Mouse (Mus musculus): ENCODE data around the gene Fdx1. TPM values are rescaled to one million over a fixed set of nuclear protein-coding genes. Genes with fewer than 3 reads are reported as not detected.

The Fdx1 gene
- 18.5 and 22.0 TPM in 2 replicates for polyA plus RNA-seq (2011; ENCODE audit: insufficient read length, low read depth, missing spikeins)

DNA sequence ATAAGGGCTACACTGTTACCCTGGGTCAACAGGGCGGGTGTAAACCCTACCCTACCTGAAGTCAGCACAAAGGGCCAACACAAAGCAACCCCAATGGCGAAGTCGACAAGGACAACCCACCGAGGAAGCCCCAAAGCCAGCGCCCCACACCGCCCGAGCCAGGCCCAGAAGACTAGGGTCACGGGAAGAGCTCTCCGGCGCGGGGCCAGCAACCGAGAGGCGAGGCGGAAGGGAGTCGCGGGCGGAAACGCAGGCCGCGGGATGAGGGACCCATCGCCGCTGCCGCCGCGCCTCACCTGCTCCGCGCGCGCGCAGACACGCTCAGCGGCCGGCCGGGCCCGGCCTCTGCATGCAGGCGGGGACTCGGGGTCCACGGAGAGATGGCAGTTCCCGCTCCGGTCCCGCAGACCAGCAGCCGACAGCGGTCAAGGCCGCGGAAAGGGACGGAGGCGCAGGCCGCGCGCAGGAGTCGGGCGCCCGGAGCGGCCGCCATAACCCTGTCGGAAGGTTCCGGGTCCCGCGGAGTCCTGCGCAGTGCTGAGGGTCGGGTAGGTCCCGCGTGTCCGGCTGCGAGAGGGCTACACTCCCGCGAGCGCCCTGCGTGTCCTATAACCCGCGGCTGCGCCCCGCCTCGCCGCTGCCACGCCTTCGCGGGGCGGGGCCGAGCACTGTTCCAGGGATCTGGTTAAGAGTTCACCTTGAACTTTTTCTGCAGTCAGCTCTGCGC, at the start of gene Fdx1:
TSS of gene Fdx1 (minus strand) at position 582 of the 727 bp plus-strand sequence.
- TF ChIP-seq CTCF (IDR thresholded peaks at IDR 0.05; ENCODE audit: borderline replicate concordance, insufficient read depth, low read length) (no peak), POLR2A (IDR thresholded peaks at IDR 0.05; ENCODE audit: low read depth, low read length) (peak; percentile 84)
- Histone ChIP-seq H3K4me1 (ENCODE audit: control insufficient read depth, insufficient read depth, low read length) (0 out of 2 replicates have a peak, but pooled peaks cover 6% of the 10 kb centered on the region), H3K27ac (ENCODE audit: insufficient read depth, low read length) (no peak within 1 kb of the TSS), H3K4me3 (ENCODE audit: insufficient read depth, low read length) (peak within 1 kb of the TSS; percentile 77)

DNA sequence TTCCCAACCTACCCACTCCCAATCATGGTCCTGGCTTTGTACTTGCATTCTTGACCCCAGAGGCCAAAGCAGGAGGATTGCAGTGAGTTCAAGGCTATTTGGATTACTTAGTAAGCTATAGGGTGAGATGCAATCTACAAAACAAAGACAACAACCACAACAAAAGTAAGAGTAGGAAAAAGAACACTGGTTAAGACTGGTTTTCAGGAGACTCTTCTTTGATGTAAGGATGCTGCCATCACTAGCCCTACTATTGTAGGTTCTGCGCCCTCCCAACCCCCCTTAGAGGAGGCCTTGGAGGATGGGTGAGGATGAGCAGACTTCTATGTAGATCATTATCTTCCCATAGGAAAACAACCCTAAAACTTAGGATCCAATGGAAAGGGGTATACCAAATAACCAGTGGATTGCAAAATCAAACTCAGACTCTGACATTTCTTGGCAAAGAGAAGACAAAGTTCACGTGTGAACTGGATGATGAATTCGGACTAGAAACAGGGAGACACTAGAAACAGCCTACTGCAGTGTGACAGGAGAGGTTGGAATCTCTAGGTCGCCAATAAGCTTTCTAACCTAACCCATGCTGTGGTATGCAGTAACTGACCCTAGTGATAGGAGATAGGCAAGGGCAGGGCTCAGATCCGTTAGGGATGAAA, 49.6 kb upstream of the Fdx1 start:
- H3K4me3 ChIP-seq (ENCODE audit: insufficient read depth, low read length), result no peak overlapping the region
- H3K4me1 ChIP-seq (ENCODE audit: control insufficient read depth, insufficient read depth, low read length), result no peaks in the 10 kb centered on the region
- no peak for TF ChIP-seq CTCF (IDR thresholded peaks at IDR 0.05; ENCODE audit: borderline replicate concordance, insufficient read depth, low read length)
- no peak overlapping the region for H3K27ac ChIP-seq (ENCODE audit: insufficient read depth, low read length)

DNA sequence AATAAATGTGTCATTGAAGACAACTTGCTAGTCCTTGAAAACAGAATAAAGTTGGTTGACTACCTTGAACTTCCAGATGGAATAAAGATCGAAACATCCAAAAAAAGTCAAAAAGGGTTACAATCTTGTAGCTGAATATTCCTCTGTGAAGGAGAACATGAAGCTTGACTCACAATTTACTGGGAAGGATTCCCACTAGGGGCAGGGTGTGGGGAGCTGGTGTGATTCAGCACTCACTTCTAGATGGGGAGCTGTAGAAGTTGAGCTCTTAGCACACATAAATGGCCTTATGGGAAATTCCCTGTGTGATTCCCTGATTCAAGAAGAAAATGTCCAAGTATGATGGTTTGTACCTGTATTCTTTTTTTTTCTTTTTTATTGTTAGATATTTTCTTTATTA, 49.0 kb upstream of the Fdx1 start:
- TF ChIP-seq CTCF (IDR thresholded peaks at IDR 0.05; ENCODE audit: borderline replicate concordance, insufficient read depth, low read length) (no peak), POLR2A (IDR thresholded peaks at IDR 0.05; ENCODE audit: low read depth, low read length) (no peak)
- H3K27ac ChIP-seq (ENCODE audit: insufficient read depth, low read length), result no peak overlapping the region
- H3K4me1 ChIP-seq (ENCODE audit: control insufficient read depth, insufficient read depth, low read length), result no peaks in the 10 kb centered on the region
- no peak overlapping the region for H3K4me3 ChIP-seq (ENCODE audit: insufficient read depth, low read length)

DNA sequence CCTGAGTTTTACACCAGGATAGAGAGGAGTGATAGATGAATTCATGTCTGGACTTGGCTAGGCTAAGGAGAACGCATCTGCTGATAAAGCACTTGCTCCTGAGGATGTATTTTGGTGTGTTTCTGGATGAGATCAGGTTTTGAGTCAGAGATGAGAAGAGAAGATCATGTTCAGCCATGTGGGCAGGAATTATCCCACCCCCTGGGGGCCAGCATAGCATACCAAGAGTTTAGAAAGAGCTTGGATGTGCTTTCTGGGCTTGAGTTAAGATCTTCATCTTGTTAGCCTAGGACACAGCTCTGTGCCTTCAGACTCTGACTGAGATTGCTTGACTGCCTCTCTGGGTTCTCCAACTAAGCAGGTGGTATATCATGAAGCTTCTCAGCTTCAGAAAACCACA, 45.2 kb upstream of the Fdx1 start:
- TF ChIP-seq POLR2A (IDR thresholded peaks at IDR 0.05; ENCODE audit: low read depth, low read length) (no peak), CTCF (IDR thresholded peaks at IDR 0.05; ENCODE audit: borderline replicate concordance, insufficient read depth, low read length) (no peak)
- no peak overlapping the region for H3K4me3 ChIP-seq (ENCODE audit: insufficient read depth, low read length)
- no peak overlapping the region for H3K27ac ChIP-seq (ENCODE audit: insufficient read depth, low read length)
- no peaks in the 10 kb centered on the region for H3K4me1 ChIP-seq (ENCODE audit: control insufficient read depth, insufficient read depth, low read length)

DNA sequence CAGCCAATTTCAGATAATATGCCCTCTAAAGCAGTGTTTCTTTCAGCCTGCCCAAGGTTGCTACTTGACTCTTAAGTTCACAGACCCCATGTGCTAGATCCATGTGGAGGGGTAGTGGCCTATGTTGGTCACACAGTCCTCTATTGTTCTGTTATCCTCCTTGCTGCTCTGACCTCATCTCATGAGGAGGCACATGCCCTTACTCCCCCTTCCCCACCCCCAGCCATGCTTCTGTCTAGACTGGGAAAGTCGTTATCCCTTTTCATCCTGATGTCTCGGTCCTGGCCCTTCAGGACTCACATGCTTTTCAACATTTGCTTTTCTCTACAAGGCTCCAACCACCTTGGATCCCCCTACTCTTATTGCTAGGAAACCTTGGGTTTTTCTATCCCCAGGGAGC, 44.0 kb upstream of the Fdx1 start:
- no peaks in the 10 kb centered on the region for H3K4me1 ChIP-seq (ENCODE audit: control insufficient read depth, insufficient read depth, low read length)
- H3K27ac ChIP-seq (ENCODE audit: insufficient read depth, low read length), result no peak overlapping the region
- no peak overlapping the region for H3K4me3 ChIP-seq (ENCODE audit: insufficient read depth, low read length)
- TF ChIP-seq POLR2A (IDR thresholded peaks at IDR 0.05; ENCODE audit: low read depth, low read length) (no peak), CTCF (IDR thresholded peaks at IDR 0.05; ENCODE audit: borderline replicate concordance, insufficient read depth, low read length) (no peak)

DNA sequence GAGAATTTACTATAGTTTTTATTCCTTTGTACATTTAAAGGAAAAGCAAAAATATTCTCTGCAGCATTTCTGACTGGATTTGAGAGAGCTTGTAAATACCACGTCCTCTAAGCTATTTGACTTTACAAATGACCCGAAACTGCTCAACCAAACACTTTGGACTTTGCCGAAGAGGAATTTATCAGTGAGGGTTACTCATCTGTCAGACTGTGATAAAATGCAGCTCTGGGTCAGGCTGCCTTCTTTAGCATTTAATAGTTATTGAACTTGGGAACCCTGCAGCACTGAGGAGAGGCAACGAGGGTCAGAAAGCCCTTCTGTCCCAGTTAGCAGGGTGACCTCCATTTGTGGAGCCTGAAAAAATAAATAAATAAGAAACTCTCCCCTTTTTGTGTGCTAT, 40.1 kb upstream of the Fdx1 start:
- no peaks in the 10 kb centered on the region for H3K4me1 ChIP-seq (ENCODE audit: control insufficient read depth, insufficient read depth, low read length)
- H3K4me3 ChIP-seq (ENCODE audit: insufficient read depth, low read length), result no peak overlapping the region
- H3K27ac ChIP-seq (ENCODE audit: insufficient read depth, low read length), result no peak overlapping the region
- TF ChIP-seq POLR2A (IDR thresholded peaks at IDR 0.05; ENCODE audit: low read depth, low read length) (no peak), CTCF (IDR thresholded peaks at IDR 0.05; ENCODE audit: borderline replicate concordance, insufficient read depth, low read length) (no peak)

DNA sequence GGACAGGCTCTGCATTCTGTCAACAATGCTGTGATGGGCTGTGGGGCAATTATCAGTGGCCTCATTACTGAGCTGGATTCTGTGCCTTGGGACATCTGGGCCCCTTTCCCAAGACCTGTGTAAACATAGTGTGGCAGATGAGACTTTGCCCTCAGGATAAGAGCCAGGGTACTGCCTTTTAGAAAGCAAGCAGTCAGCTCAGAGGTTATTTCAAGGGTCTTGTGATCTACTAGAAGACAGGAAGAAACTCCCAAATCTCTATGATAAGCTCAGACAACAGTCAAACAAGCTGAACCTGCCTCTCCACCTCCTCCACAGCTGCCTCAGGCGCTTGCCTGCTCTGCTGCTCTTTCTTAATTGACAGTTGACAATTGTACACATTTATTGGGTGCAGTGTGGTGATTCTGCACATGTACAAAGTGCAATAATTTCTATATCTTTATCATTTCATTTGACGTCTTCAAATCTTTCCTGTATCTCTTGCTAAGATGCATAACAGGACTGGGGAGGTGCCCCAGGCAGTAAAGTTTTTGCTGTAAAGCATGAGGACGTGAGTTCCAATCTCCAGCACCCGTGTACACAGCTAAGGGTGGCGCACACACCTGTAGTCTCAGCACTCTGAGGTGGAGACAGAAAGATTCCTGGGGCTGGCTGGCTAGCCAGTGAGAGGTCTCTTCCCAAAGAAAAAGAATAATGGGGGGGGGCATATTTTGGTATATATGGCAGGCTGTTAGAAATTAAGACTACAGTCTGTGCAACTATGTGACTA, 32.2 kb upstream of the Fdx1 start:
- Histone ChIP-seq H3K27ac (ENCODE audit: insufficient read depth, low read length) (no peak overlapping the region), H3K4me3 (ENCODE audit: insufficient read depth, low read length) (no peak overlapping the region), H3K4me1 (ENCODE audit: control insufficient read depth, insufficient read depth, low read length) (no peaks in the 10 kb centered on the region)
- no peak for TF ChIP-seq CTCF (IDR thresholded peaks at IDR 0.05; ENCODE audit: borderline replicate concordance, insufficient read depth, low read length)
- TF ChIP-seq POLR2A (IDR thresholded peaks at IDR 0.05; ENCODE audit: low read depth, low read length), result no peak

DNA sequence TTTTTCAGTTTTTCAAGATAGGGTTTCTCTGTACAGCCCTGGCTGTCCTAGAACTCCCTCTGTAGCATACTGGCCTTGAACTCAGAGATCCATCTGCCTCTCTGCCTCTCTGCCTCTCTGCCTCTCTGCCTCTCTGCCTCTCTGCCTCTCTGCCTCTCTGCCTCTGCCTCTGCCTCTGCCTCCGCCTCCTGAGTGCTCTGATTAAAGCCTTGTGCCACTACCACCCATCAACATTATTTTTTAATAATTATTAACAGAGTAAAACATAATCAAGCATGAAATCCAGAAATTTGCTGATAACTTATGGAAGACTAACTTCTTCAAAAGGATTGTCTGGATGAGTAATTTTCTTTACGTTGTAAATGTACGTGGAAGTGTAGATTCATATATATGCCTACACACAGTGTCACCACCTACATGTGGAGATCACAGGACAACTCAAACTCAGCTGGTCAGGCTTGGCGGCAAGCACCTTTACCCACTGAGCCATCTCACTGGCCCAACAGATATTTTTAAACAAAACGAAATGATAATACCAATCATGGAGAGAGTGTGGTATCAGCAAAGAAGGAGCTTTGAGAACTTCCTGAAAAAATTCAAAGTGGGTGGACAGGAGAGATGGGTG, 31.4 kb upstream of the Fdx1 start:
- H3K4me3 ChIP-seq (ENCODE audit: insufficient read depth, low read length), result no peak overlapping the region
- TF ChIP-seq POLR2A (IDR thresholded peaks at IDR 0.05; ENCODE audit: low read depth, low read length) (no peak), CTCF (IDR thresholded peaks at IDR 0.05; ENCODE audit: borderline replicate concordance, insufficient read depth, low read length) (no peak)
- H3K27ac ChIP-seq (ENCODE audit: insufficient read depth, low read length), result no peak overlapping the region
- H3K4me1 ChIP-seq (ENCODE audit: control insufficient read depth, insufficient read depth, low read length), result no peaks in the 10 kb centered on the region

DNA sequence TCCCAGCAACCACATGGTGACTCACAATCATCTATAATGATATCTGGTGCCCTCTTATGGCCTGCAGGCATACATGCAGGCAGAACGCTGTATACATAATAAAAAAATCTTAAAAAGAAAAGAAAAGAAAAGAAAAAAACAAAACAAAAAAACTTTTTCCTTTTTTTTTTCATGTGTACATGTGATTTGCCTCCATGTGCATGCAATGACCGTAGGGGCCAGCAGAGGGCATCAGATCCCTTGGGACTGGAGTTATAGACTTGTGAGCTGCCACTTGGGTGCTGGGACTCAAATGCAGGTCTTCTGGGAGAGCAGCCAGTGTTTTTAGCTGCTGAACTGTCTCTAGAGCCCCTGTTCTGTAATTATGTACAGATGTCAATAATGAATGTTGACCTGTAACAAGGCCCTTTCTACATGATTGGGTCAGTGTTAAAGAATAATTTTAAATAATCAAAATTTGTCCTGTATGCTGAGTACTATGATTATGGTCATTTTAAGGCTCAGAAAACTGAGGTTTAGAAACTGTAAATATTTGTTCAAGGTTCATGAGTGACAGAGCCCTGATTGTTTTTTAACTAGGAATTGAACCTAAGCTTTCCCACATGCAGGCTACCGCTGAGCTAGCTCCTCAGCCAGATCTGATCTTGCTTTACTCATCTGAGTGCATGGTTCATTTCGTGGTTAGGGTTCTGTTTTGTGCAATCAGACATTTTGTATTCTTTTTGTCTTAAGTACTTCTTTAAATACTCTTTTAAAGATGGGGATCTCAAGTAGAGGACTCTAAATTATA, 30.3 kb upstream of the Fdx1 start:
- Histone ChIP-seq H3K27ac (ENCODE audit: insufficient read depth, low read length) (no peak overlapping the region), H3K4me3 (ENCODE audit: insufficient read depth, low read length) (no peak overlapping the region), H3K4me1 (ENCODE audit: control insufficient read depth, insufficient read depth, low read length) (no peaks in the 10 kb centered on the region)
- TF ChIP-seq CTCF (IDR thresholded peaks at IDR 0.05; ENCODE audit: borderline replicate concordance, insufficient read depth, low read length) (no peak), POLR2A (IDR thresholded peaks at IDR 0.05; ENCODE audit: low read depth, low read length) (no peak)
